ENCODE assay signal across 8 mouse cellular contexts in the genomic region with DNA sequence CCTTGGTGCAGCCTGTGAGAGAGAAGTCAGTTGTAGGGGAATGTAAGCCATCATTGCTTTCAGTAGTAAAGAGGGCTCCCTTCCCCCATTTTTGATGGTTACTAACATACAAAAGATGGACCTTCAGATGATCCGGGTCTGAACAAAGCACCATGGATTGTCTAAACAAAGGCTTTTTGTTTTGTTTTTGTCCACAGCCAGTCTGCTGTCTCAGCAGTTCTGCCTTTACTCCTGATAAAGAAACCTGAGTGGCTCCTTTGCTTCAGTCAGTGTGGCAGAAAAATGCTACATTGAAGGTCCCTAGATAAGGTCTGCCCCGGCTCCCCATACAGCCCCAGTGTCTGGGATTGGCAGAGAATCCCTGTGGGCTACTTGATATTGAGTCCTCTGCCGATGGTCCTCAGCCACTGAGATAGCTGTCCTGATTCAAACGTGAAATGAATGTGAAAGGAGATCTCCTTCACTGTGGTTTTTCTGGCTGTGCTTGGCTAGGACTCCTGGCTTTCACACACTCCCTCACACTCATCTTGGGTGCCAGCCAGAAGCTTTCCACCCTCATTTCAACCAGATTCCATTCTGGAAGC.
A peak's percentile ranks its signal among the peaks of the same experiment; 100 is the strongest.
DNase-seq lines count a peak whose midpoint lies in the region; ATAC-seq lines count a peak whose summit lies in the region.

No protein-coding gene starts in this region.

- ATAC-seq in kidney, embryonic 15.5 days (replicated peaks; ENCODE audit: low FRiP score): no peak
- peak; percentile 70 for ATAC-seq in midbrain, embryonic 15.5 days (replicated peaks)

- H3K9me3 ChIP-seq in kidney, embryonic 15.5 days (replicated peaks): no peaks in the 10 kb centered on the region
- H3K9me3 ChIP-seq in midbrain, embryonic 15.5 days: no peaks in the 10 kb centered on the region

- WGBS in kidney, embryonic 15.5 days: 32% methylated on average over 4 of the region's 4 CpGs
- 14% methylated on average over 4 of the region's 4 CpGs for WGBS in midbrain, embryonic 15.5 days

- H3K9ac ChIP-seq in kidney, embryonic 15.5 days: no peak overlapping the region
- H3K9ac ChIP-seq in midbrain, embryonic 15.5 days: no peak overlapping the region

- H3K4me1 ChIP-seq in kidney, embryonic 15.5 days: peaks cover 12% of the 10 kb centered on the region
- H3K4me1 ChIP-seq in midbrain, embryonic 15.5 days: peaks cover 8% of the 10 kb centered on the region

- H3K27ac ChIP-seq in kidney, embryonic 15.5 days: peak overlapping the region; percentile 27; the same call in 1 of the 2 replicates
- peak overlapping the region; percentile 69 for H3K27ac ChIP-seq in midbrain, embryonic 15.5 days

- H3K4me3 ChIP-seq in kidney, embryonic 15.5 days (replicated peaks): no peak overlapping the region
- H3K4me3 ChIP-seq in midbrain, embryonic 15.5 days: no peak overlapping the region

- no peak overlapping the region for H3K4me2 ChIP-seq in kidney, embryonic 15.5 days
- no peak overlapping the region for H3K4me2 ChIP-seq in midbrain, embryonic 15.5 days

- no peak for DNase-seq in kidney, adult 11 months
- DNase-seq in cerebellum, adult 8-10 months: peak; percentile 40
- peak; percentile 20 to 45 for DNase-seq in frontal cortex, postnatal 25 days (ENCODE audit: low spot score in 2 of 2)
- DNase-seq in layer of hippocampus, adult 18-20 months (ENCODE audit: low spot score in 2 of 2): peak; percentile 68 to 81
- no peak for DNase-seq in spleen, postnatal 14 days (ENCODE audit: low spot score in 2 of 2)
- DNase-seq in thymus, postnatal 14 days: no peak

- no peaks in the 10 kb centered on the region for H3K36me3 ChIP-seq in kidney, embryonic 15.5 days
- no peaks in the 10 kb centered on the region for H3K36me3 ChIP-seq in midbrain, embryonic 15.5 days (replicated peaks)

- no peaks in the 10 kb centered on the region for H3K27me3 ChIP-seq in kidney, embryonic 15.5 days
- no peaks in the 10 kb centered on the region for H3K27me3 ChIP-seq in midbrain, embryonic 15.5 days (replicated peaks)

Comparison
In these comparisons a context has a peak if more than half of its experiments do, and no peak if none do; other contexts are left out.
1. DNase-seq: peak in cerebellum, adult 8-10 months (single experiment), frontal cortex, postnatal 25 days (2 of 2) and layer of hippocampus, adult 18-20 months (2 of 2); none in kidney, adult 11 months (single experiment), spleen, postnatal 14 days (0 of 2) and thymus, postnatal 14 days (single experiment).